Mouse (Mus musculus) forebrain, embryonic 16.5 days (tissue): ENCODE data around the gene Man1c1. TPM values are rescaled to one million over a fixed set of nuclear protein-coding genes. Genes with fewer than 3 reads are reported as not detected.

ENCODE experiments used
- ATAC-seq: fragments of 200-750 bp; cut with Nextera tagmentation; 2 replicates; pipeline ENCODE4 v1.8.0; 2017; ENCODE audit warnings: mild to moderate bottlenecking, moderate library complexity
- H3K27ac ChIP-seq: fragments of 300-500 bp; sonication (generic); 2 replicates; pipeline ENCODE4 v1.5.1; 2014; ENCODE audit warnings: low read length, control low read depth
- H3K27me3 ChIP-seq: fragments of 300-500 bp; sonication (generic); replicated peaks from 2 replicates; pipeline ENCODE4 v1.6.1; 2014; ENCODE audit warnings: low read length; ENCODE audit not compliant: control insufficient read depth, insufficient read depth
- H3K36me3 ChIP-seq: fragments of 300-500 bp; sonication (generic); 2 replicates; pipeline ENCODE4 v1.6.1; 2014; ENCODE audit not compliant: control insufficient read depth, insufficient read depth
- H3K4me1 ChIP-seq: fragments of 300-500 bp; sonication (generic); replicated peaks from 2 replicates; pipeline ENCODE4 v1.6.1; 2014; ENCODE audit warnings: low read length; ENCODE audit not compliant: control insufficient read depth, insufficient read depth
- H3K4me2 ChIP-seq: fragments of 300-500 bp; sonication (generic); 2 replicates; pipeline ENCODE4 v1.6.1; 2014; ENCODE audit warnings: mild to moderate bottlenecking, low read length, control low read depth
- H3K4me3 ChIP-seq: fragments of 300-500 bp; sonication (generic); replicated peaks from 2 replicates; pipeline ENCODE4 v1.5.1; 2014; ENCODE audit warnings: mild to moderate bottlenecking, low read length, control low read depth
- H3K9ac ChIP-seq: fragments of 300-500 bp; sonication (generic); replicated peaks from 2 replicates; pipeline ENCODE4 v1.6.1; 2014; ENCODE audit warnings: low read depth, low read length, control low read depth
- H3K9me3 ChIP-seq: fragments of 300-500 bp; sonication (generic); 2 replicates; pipeline ENCODE4 v1.6.1; 2016; ENCODE audit warnings: low read length; ENCODE audit not compliant: control insufficient read depth
- WGBS: fragments of 180-500 bp; shearing (Covaris S2); extraction: QIAGEN DNeasy Blood & Tissue Kit; methylation state at CpG from one replicate; pipeline ENCODE4 v1.1.7; 2014; 5-methylcytosine and 5-hydroxymethylcytosine counted together
- polyA plus RNA-seq: library from polyadenylated mRNA; unstranded; fragments of >200 nt; fragmentation: Nextera tagmentation; extraction: Ambion mirVana; gene quantifications from 2 replicates; pipeline ENCODE4 v1.2.1, GENCODE M21; 2015

The Man1c1 gene
- polyA plus RNA-seq, 1 experiment from 2014 or later = 2.3 TPM

GRCm38 (mm10) chr4:134587636-134588197 is 116.4 kb downstream of the Man1c1 start:
- Histone ChIP-seq H3K4me3 (no peak overlapping the region), H3K27me3 (no peaks in the 10 kb centered on the region; the same call in 1 of the 2 replicates), H3K9ac (no peak overlapping the region), H3K4me2 (no peak overlapping the region), H3K9me3 (no peaks in the 10 kb centered on the region), H3K36me3 (no peaks in the 10 kb centered on the region), H3K4me1 (peaks cover 15% of the 10 kb centered on the region), H3K27ac (no peak overlapping the region)
- 73% methylated on average over 11 of the region's 11 CpGs for WGBS
- ATAC-seq = no peak

DNA sequence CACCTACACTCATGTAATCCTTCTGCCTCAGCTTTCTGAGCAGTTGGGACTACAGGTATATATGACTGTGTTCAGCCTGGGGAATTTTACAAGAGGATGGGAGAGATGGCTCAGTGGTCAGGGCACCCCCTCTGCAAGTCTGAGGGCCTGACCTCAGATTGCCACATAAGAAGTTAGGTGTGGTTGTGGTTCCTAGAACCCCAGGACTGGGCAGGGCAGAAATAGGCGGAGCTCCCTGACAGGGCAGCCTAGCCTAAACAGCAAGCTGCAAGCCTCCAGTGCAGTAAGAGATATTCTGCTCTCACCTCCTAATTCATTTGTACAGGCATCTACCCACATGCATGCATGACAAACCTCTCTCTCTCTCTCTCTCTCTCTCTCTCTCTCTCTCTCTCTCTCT is 117.5 kb downstream of the Man1c1 start:
- no peak overlapping the region for H3K27ac ChIP-seq
- peaks cover 10% of the 10 kb centered on the region for H3K4me1 ChIP-seq
- H3K27me3 ChIP-seq = no peaks in the 10 kb centered on the region; the same call in 1 of the 2 replicates
- ATAC-seq = no peak
- no peak overlapping the region for H3K4me3 ChIP-seq
- H3K4me2 ChIP-seq = no peak overlapping the region
- WGBS = 100% methylated on average over 1 of the region's 1 CpGs
- no peaks in the 10 kb centered on the region for H3K9me3 ChIP-seq
- no peaks in the 10 kb centered on the region for H3K36me3 ChIP-seq
- no peak overlapping the region for H3K9ac ChIP-seq

DNA sequence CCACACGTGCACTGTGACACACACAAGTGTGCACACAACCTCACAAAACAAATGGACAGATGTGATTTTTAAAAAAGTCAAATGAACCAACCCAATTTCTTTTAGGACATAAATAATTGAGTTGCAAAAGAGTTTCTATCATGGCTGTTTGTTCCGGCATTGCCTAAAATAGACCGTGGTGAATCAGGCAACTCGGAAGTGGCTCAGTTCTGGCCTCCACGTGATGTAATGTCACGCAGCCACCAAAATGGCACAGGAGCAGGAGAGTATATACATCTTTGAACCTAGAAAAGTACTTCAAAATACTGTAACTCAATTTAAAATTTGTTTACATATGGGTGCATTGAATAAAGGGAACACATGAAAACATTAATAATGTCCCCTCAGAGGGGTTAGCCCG is 118.0 kb downstream of the Man1c1 start:
- Histone ChIP-seq H3K27me3 (no peaks in the 10 kb centered on the region; the same call in 1 of the 2 replicates), H3K36me3 (no peaks in the 10 kb centered on the region), H3K9me3 (no peaks in the 10 kb centered on the region), H3K4me3 (no peak overlapping the region), H3K27ac (no peak overlapping the region), H3K9ac (no peak overlapping the region), H3K4me2 (no peak overlapping the region), H3K4me1 (peaks cover 10% of the 10 kb centered on the region)
- no peak for ATAC-seq
- 91% methylated on average over 7 of the region's 7 CpGs for WGBS

GRCm38 (mm10) chr4:134583513-134583912 is 120.6 kb downstream of the Man1c1 start:
- Histone ChIP-seq H3K27ac (no peak overlapping the region), H3K36me3 (no peaks in the 10 kb centered on the region), H3K4me2 (no peak overlapping the region), H3K9ac (no peak overlapping the region), H3K4me3 (no peak overlapping the region), H3K4me1 (peaks cover 35% of the 10 kb centered on the region), H3K27me3 (no peaks in the 10 kb centered on the region; the same call in 1 of the 2 replicates), H3K9me3 (no peaks in the 10 kb centered on the region)
- 81% methylated on average over 3 of the region's 3 CpGs for WGBS
- ATAC-seq = no peak

- Histone ChIP-seq H3K4me1 (peaks cover 37% of the 10 kb centered on the region), H3K27ac (peak overlapping the region; percentile 77), H3K9me3 (no peaks in the 10 kb centered on the region), H3K4me3 (no peak overlapping the region), H3K4me2 (no peak overlapping the region), H3K27me3 (no peaks in the 10 kb centered on the region; the same call in 1 of the 2 replicates), H3K36me3 (no peaks in the 10 kb centered on the region), H3K9ac (no peak overlapping the region; the same call in 1 of the 2 replicates)
- 52% methylated on average over 8 of the region's 8 CpGs for WGBS
- ATAC-seq = no peak
Observed at GRCm38 (mm10) chr4:134581365-134581764, 122.7 kb downstream of the Man1c1 start.

- Histone ChIP-seq H3K4me3 (no peak overlapping the region), H3K4me2 (no peak overlapping the region), H3K9me3 (no peaks in the 10 kb centered on the region), H3K9ac (no peak overlapping the region), H3K27ac (peak overlapping the region; percentile 77), H3K4me1 (peaks cover 37% of the 10 kb centered on the region), H3K36me3 (no peaks in the 10 kb centered on the region), H3K27me3 (no peaks in the 10 kb centered on the region; the same call in 1 of the 2 replicates)
- 47% methylated on average over 15 of the region's 15 CpGs for WGBS
- ATAC-seq = peak; percentile 84
Observed at GRCm38 (mm10) chr4:134580351-134581148, 123.5 kb downstream of the Man1c1 start.

DNA sequence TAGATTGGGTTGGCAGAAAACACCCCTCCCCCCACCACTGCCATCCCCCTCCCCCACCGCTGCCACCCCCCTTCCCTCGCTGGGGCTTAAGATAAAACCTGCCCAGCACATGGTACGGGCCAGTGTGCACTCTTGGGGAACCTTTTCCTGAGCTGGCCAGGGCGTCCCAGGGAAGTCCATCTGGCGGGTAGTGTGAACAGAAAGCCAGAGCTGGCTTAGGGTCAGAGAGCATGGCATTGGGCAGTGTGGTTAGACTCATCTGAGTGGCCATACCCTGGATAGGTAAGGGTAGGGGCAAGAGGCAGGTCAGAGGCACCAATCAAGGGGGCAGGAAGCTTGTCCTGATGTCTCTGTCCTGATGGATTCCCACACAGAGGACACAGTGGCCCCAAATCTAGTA is 124.5 kb downstream of the Man1c1 start:
- no peaks in the 10 kb centered on the region; the same call in 1 of the 2 replicates for H3K27me3 ChIP-seq
- no peaks in the 10 kb centered on the region for H3K36me3 ChIP-seq
- H3K9ac ChIP-seq = no peak overlapping the region
- H3K4me2 ChIP-seq = no peak overlapping the region
- peaks cover 37% of the 10 kb centered on the region for H3K4me1 ChIP-seq
- H3K9me3 ChIP-seq = no peaks in the 10 kb centered on the region
- ATAC-seq = no peak
- WGBS = 23% methylated on average over 5 of the region's 5 CpGs
- H3K27ac ChIP-seq = no peak overlapping the region
- H3K4me3 ChIP-seq = no peak overlapping the region

DNA sequence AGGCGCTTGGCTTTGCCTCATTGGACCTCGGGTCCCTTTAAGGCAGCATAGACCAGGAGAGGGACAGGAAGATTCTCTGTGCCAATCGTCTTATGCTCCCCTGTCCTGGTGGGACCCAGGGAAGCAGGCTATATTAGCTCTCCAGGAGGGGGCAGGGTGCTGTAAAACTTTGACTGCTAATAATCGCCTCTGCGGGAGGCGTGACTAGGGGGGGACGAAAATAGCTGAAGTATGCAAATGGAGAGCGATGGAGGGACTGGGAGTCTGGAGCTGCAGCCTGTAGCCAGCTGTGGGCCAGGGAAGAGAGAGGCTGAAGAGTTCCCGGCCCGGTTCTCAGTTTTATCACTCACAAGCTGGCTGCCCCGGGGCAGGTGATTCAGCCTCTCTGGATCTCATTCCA is 124.9 kb downstream of the Man1c1 start:
- Histone ChIP-seq H3K4me3 (no peak overlapping the region), H3K27ac (no peak overlapping the region), H3K9ac (peak overlapping the region; percentile 18; the same call in 1 of the 2 replicates), H3K4me2 (no peak overlapping the region), H3K36me3 (no peaks in the 10 kb centered on the region), H3K4me1 (peaks cover 37% of the 10 kb centered on the region), H3K27me3 (no peaks in the 10 kb centered on the region; the same call in 1 of the 2 replicates), H3K9me3 (no peaks in the 10 kb centered on the region)
- 13% methylated on average over 11 of the region's 11 CpGs for WGBS
- no peak for ATAC-seq

- no peak overlapping the region for H3K4me2 ChIP-seq
- peaks cover 37% of the 10 kb centered on the region for H3K4me1 ChIP-seq
- H3K9me3 ChIP-seq = no peaks in the 10 kb centered on the region
- WGBS = 69% methylated on average over 5 of the region's 5 CpGs
- H3K9ac ChIP-seq = no peak overlapping the region
- no peaks in the 10 kb centered on the region for H3K27me3 ChIP-seq
- no peak for ATAC-seq
- H3K36me3 ChIP-seq = no peaks in the 10 kb centered on the region
- no peak overlapping the region for H3K4me3 ChIP-seq
- H3K27ac ChIP-seq = no peak overlapping the region
Observed at GRCm38 (mm10) chr4:134578407-134578806, 125.7 kb downstream of the Man1c1 start.
